Mouse (Mus musculus): ENCODE measurements around the gene Gm20481.

DNA sequence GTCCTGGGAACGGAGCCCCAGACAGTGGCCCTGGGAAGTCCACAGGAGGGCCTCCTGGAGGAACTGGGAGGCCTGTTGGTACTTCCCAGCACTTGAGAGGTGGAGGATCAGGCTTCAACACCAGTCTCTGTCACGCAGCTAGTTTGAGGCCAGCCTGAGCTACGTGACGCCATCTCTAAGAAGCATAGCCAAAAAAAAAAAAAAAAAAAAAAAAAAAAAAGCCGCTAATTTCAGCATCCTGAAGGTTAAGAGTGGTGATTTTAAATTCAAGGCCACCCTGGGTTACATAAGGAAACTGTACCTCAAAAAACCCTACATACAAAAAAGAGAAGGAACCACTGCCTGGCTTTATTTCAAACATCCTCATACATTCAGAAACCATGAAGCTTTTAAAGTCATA, 45.5 kb upstream of the Gm20481 start:
- TF ChIP-seq E2F4 (IDR thresholded peaks at IDR 0.05; ENCODE audit: insufficient read depth), result no peak
- TF ChIP-seq POLR2A (IDR thresholded peaks at IDR 0.05; ENCODE audit: insufficient read length, low read depth), result no peak
- no peak for TF ChIP-seq SRF (IDR thresholded peaks at IDR 0.05; ENCODE audit: control insufficient read depth, insufficient read length, low read depth)
- no peak for TF ChIP-seq POLR2AphosphoS2 (IDR thresholded peaks at IDR 0.05; ENCODE audit: insufficient read length, low read depth)
- no peak for TF ChIP-seq USF1 (IDR thresholded peaks at IDR 0.05; ENCODE audit: low read depth)
- no peak for TF ChIP-seq MAX (IDR thresholded peaks at IDR 0.05; ENCODE audit: low read depth)
- TF ChIP-seq MYOD1 (IDR thresholded peaks at IDR 0.05; ENCODE audit: control insufficient read depth in 1 of 3, insufficient read length in 2 of 3, low read depth in 2 of 3), result no peak

All from myocyte (in vitro differentiated cells).